Mouse (Mus musculus) neural tube, embryonic 12.5 days (tissue): ENCODE results near the gene Tmem231. TPM values are rescaled to one million over a fixed set of nuclear protein-coding genes. Genes with fewer than 3 reads are reported as not detected.
A peak's percentile ranks its signal among the peaks of the same experiment; 100 is the strongest.
"Not testable (repeated sequence)": the region's sequence is repeated elsewhere in the genome, so short reads cannot be mapped to it uniquely, and the experiment has no call there.

ENCODE experiments used
- ATAC-seq: fragments of 200-750 bp; cut with Nextera tagmentation; 2 replicates; pipeline ENCODE4 v1.8.0; 2017; ENCODE audit warnings: low read depth, mild to moderate bottlenecking, moderate TSS enrichment, moderate library complexity; ENCODE audit not compliant: low FRiP score
- H3K27ac ChIP-seq: fragments of 300-500 bp; sonication (generic); 2 replicates; pipeline ENCODE4 v1.5.1; 2016
- H3K27me3 ChIP-seq: fragments of 300-500 bp; sonication (generic); replicated peaks from 2 replicates; pipeline ENCODE4 v1.6.1; 2016; ENCODE audit warnings: mild to moderate bottlenecking
- H3K36me3 ChIP-seq: fragments of 300-500 bp; sonication (generic); 2 replicates; pipeline ENCODE4 v1.6.1; 2016; ENCODE audit warnings: mild to moderate bottlenecking
- H3K4me1 ChIP-seq: fragments of 300-500 bp; sonication (generic); 2 replicates; pipeline ENCODE4 v1.6.1; 2016
- H3K4me2 ChIP-seq: fragments of 300-500 bp; sonication (generic); replicated peaks from 2 replicates; pipeline ENCODE4 v1.6.1; 2016; ENCODE audit warnings: mild to moderate bottlenecking
- H3K4me3 ChIP-seq: fragments of 300-500 bp; sonication (generic); 2 replicates; pipeline ENCODE4 v1.5.1; 2016
- H3K9ac ChIP-seq: fragments of 300-500 bp; sonication (generic); 2 replicates; pipeline ENCODE4 v1.6.1; 2016; ENCODE audit warnings: mild to moderate bottlenecking
- H3K9me3 ChIP-seq: fragments of 300-500 bp; sonication (generic); 2 replicates; pipeline ENCODE4 v1.6.1; 2016; ENCODE audit warnings: mild to moderate bottlenecking
- WGBS: fragments of 180-500 bp; shearing (Covaris S2); methylation state at CpG from one replicate; pipeline ENCODE4 v1.1.7; 2016; 5-methylcytosine and 5-hydroxymethylcytosine counted together
- polyA plus RNA-seq: library from polyadenylated mRNA; unstranded; fragments of >200 nt; fragmentation: Nextera tagmentation; extraction: Ambion mirVana; gene quantifications from 2 replicates; pipeline ENCODE4 v1.2.1, GENCODE M21; 2016

The Tmem231 gene
- polyA plus RNA-seq, 1 experiment from 2014 or later, result 16.3 TPM

DNA sequence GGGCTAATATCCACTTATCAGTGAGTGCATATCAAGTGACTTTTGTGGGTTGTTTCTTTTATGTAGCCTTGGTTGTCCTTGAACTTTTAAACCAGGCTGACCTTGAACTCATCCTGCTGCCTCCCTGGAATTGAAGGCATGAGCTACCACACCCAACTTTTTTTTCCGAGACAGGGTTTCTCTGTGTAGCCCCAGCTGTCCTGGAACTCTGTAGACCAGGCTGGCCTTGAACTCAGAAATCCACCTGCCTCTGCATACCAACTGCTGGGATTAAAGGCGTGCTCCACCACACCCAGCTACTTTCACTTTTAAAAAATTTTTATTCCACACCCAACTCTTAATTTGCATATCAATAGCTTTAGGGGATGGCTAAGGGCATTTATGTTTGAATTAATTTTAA lies 9.9 kb upstream of the Tmem231 start:
- H3K4me2 ChIP-seq, result no peak overlapping the region
- no peak for ATAC-seq
- no peaks in the 10 kb centered on the region for H3K27me3 ChIP-seq
- H3K9ac ChIP-seq, result no peak overlapping the region
- no peak overlapping the region for H3K4me3 ChIP-seq
- 88% methylated on average over 2 of the region's 2 CpGs for WGBS
- H3K36me3 ChIP-seq, result peaks cover 54% of the 10 kb centered on the region
- no peak overlapping the region for H3K27ac ChIP-seq
- peaks cover 17% of the 10 kb centered on the region for H3K4me1 ChIP-seq
- H3K9me3 ChIP-seq, result no peaks in the 10 kb centered on the region

DNA sequence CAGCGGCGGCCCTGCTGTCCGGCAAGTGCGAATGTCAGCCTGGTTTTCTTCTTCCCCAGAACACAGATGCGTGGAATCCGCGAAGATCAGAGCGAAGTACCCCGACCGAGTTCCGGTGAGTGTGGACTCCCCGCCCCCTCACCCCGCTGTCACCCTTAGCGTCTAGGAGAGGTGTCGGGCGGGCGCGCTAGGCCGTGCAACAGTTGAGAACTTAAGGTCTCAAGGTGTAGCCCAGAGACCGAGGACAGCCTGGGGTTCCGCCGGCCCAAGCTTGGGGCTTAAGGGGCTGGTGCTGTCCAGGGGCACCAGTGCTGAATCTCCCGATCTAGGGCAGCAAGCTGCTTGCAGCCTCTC lies 7.4 kb upstream of the Tmem231 start:
- H3K36me3 ChIP-seq, result peaks cover 36% of the 10 kb centered on the region
- peak overlapping the region; percentile 99 for H3K4me3 ChIP-seq
- ATAC-seq, result peak; percentile 45; the same call in 1 of the 2 replicates
- peak overlapping the region; percentile 89 for H3K9ac ChIP-seq
- no peak overlapping the region for H3K27ac ChIP-seq
- H3K4me1 ChIP-seq, result peaks cover 17% of the 10 kb centered on the region
- H3K9me3 ChIP-seq, result no peaks in the 10 kb centered on the region
- under 1% methylated on average over 23 of the region's 23 CpGs for WGBS
- no peaks in the 10 kb centered on the region for H3K27me3 ChIP-seq
- H3K4me2 ChIP-seq, result peak overlapping the region; percentile 94

DNA sequence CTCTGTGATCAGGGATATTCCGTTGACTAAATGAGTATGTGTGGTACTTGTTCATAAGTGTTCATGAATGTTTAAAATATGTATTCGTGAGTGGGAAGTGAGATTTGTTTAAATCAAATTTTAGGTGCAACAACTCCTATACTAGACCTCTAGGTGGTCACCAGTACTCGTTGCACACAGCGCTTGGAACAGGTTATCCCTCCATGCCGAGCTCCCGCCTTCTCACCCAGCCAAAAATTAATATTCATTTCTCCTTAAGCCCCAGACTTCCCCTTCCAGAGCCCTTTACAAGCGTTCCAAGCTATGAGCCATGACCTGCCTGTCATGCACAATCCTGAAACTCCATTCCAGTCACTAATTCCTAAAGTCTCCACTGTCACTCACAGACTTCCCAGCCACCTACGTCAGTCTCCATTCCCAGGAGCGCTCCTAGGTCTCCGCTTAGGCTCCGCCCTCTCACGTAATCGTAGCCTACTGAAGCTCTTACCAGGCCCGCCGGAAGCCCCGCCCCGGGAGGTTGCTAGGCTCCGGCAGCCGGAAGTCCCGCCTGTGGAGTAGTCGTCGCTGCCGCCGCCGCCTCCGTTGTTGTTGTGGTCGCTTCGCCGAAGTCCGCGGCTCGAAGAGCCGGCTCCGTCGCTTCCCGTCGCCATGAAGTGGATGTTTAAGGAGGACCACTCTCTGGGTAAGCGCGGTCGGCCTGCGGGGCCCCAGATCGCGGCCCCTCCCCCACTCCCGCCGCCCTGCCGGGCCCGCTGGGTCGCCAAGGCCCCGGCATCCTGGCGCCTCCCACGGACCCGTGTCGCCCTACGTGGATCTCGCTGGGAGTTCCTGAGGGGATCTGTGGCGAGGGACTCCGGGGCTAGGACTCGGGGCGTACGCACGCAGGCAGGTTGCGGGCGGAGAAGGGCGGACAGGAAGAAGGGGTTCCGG lies 6.8 kb upstream of the Tmem231 start, which contains the start of gene Gabarapl2:
Gene Gabarapl2 (plus strand): TSS at position 533 of the 930 bp plus-strand sequence.
- under 1% methylated on average over 65 of the region's 65 CpGs for WGBS
- peak; percentile 98 for ATAC-seq
- H3K27me3 ChIP-seq, result no peaks in the 10 kb centered on the region
- H3K9me3 ChIP-seq, result no peaks in the 10 kb centered on the region
- peak within 1 kb of the TSS; percentile 94 for H3K4me2 ChIP-seq
- H3K27ac ChIP-seq, result 0 out of 2 replicates have a peak within 1 kb of the TSS, but pooled peaks have one; percentile 37
- peaks cover 17% of the 10 kb centered on the region for H3K4me1 ChIP-seq
- H3K4me3 ChIP-seq, result peak within 1 kb of the TSS; percentile 99
- H3K9ac ChIP-seq, result peak within 1 kb of the TSS; percentile 89
- peaks cover 30% of the 10 kb centered on the region for H3K36me3 ChIP-seq

DNA sequence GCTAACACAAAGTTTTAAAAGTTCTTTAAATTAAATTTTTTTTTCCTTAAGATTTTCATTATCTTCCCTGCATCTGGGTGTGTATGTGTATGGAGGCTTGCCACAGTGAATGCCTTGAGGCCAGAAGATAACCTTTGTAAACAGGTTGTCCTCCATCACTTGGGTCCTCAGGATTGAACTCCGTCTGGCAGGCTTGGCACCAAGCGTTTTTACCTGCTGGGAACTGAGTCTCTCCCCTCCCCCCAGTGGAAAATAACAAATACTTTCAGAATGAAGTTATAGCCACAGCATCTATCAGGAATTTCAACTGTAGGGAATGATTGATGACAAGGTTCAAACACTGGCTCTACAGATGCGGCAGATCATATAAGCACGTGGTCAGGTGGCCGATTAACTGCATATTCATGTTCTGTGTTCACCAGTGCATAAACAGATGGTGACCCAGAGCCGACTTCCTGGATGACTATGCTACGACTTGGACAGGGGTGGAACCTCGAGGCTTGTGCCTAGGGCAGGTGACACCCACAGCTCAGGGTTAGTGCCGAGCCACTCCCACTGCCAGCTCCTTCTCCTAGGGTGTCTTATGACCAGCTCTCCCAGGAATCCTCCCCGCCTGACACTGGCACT lies 5.9 kb upstream of the Tmem231 start:
- H3K4me1 ChIP-seq, result peaks cover 17% of the 10 kb centered on the region
- peak overlapping the region; percentile 99 for H3K4me3 ChIP-seq
- H3K27ac ChIP-seq, result no peak overlapping the region
- ATAC-seq, result peak; percentile 68
- peak overlapping the region; percentile 94 for H3K4me2 ChIP-seq
- 11% methylated on average over 10 of the region's 10 CpGs for WGBS
- H3K9me3 ChIP-seq, result no peaks in the 10 kb centered on the region
- H3K27me3 ChIP-seq, result no peaks in the 10 kb centered on the region
- peak overlapping the region; percentile 30; the same call in 1 of the 2 replicates for H3K9ac ChIP-seq
- peaks cover 22% of the 10 kb centered on the region for H3K36me3 ChIP-seq

DNA sequence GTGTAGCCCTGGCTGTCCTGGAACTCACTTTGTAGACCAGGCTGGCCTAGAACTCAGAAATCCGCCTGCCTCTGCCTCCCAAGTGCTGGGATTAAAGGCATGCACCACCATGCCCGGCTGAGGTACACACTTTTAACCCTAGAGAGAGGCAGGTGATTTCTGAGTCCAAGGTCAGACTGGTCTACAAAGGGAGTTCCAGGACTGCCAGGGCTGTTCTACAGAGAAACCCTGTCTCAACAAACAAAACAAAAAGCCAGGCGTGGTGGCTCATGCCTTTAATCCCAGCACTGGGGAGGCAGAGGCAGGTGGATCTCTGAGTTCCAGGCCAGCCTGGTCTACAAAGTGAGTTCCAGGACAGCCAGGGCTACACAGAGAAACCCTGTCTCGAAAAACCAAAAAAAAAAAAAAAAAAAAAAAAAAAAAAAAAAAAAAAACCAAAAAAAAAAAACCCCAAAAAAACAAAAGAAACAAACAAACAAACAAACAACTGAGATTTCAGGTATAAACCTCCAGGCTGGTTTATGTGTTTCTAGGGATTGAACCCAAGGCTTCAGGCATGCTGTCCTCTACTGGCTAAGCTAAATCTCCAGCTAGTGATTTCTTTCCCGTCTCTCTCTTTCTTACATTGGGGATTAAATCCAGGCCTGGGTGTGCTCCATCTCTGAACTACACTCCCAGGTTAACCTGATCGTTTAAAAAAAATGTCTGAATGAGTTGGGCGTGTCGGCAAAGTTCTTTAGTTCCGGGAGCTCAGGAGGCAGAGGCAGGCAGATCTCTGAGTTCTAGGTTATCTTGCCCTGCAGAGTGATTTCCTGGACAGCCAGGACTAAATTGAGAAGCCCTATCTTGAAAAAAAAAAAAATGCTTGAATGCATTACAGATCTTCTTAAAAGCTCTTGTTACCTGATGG lies 4.7 kb upstream of the Tmem231 start:
- 88% methylated on average over 9 of the region's 9 CpGs for WGBS
- H3K9ac ChIP-seq, H3K4me3 ChIP-seq, H3K27ac ChIP-seq, ATAC-seq, H3K4me2 ChIP-seq, H3K9me3 ChIP-seq, H3K27me3 ChIP-seq: not testable (repeated sequence)
- Histone ChIP-seq H3K4me1 (peaks cover 17% of the 10 kb centered on the region), H3K36me3 (peaks cover 11% of the 10 kb centered on the region)

DNA sequence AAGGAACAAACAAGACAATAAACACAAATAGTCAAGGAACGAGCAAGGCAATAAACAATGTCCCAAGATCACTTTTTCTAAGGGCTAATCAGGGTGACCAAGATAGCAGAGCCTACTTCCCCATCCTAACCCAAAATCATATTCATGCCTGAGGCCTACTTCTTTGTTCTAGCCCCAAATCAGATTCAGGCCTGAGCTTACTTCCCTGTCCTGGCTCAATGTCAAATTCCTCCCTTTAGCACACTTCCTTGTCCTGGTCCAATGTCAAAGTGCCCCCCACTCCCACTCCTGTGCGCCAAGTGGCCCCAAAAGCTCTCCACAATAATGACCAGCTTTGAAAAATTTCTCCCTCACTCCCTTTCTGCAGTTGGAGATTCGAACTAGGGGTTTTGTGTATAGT lies 3.5 kb upstream of the Tmem231 start:
- Histone ChIP-seq H3K36me3 (no peaks in the 10 kb centered on the region), H3K9ac (no peak overlapping the region), H3K27me3 (no peaks in the 10 kb centered on the region), H3K27ac (no peak overlapping the region), H3K9me3 (no peaks in the 10 kb centered on the region), H3K4me2 (no peak overlapping the region), H3K4me3 (no peak overlapping the region), H3K4me1 (peaks cover 27% of the 10 kb centered on the region)
- no peak for ATAC-seq
- 77% methylated on average over 3 of the region's 3 CpGs for WGBS

DNA sequence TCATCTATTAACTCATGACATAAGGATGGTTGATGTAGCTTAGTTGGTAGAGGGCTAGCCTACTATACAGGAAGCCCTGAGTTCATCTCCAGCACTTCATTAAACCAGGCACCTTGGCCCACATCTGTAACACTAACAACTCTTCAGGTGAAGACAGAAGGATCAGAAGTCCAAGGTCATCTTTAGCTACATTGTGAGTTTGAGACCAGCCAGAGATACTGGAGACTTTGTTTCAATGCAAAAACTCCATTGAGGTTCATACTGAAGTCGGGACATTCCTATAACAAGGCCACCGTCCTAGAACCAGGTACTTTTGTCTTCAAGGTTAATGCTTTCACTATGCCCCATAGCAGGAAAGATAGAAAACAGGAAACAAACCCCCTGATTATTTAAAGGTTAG lies 520 bp upstream of the Tmem231 start:
- ATAC-seq, result no peak; the same call in 1 of the 2 replicates
- no peaks in the 10 kb centered on the region for H3K27me3 ChIP-seq
- 84% methylated on average over 2 of the region's 2 CpGs for WGBS
- peaks cover 15% of the 10 kb centered on the region for H3K4me1 ChIP-seq
- no peaks in the 10 kb centered on the region for H3K9me3 ChIP-seq
- no peaks in the 10 kb centered on the region for H3K36me3 ChIP-seq
- no peak overlapping the region for H3K27ac ChIP-seq
- H3K4me3 ChIP-seq, result no peak overlapping the region
- H3K4me2 ChIP-seq, result peak overlapping the region; percentile 93; the same call in 1 of the 2 replicates
- no peak overlapping the region for H3K9ac ChIP-seq

DNA sequence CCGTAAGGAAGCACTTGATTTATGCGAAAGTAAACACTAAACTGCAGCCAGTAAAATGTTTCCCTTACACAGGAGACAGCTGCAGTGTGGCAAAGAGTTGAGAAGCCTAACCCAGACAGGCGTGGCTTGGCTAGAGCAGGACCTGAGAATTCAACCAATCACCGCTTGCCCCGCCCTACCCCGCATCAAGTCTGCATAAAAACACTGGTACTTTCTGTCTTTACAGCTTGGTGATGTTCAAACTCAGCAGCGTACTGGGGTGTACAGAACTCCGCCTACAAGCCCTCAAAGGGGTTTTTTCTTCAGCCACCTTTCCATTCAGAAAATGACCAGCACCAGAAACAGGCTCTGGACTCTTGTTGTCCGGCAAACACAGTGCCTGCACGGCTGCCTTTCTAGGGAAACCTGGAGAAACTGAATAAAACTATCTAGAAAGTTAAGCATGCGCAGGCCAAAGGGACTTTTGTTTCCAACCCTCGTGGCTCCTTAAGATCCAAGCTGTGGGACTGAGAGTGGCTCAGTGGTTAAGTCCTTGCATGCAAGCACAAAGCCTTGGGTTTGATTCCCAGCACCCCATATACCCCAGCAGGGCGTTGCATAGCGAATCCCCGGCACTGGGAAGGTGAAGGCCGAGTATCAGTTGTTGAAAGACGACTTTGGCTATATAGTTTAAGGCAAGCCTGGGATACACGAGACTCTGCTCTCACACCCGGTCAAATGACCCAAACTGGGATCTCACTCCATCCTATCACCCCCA lies 923 bp downstream of the Tmem231 start:
- Histone ChIP-seq H3K4me3 (peak overlapping the region; percentile 81), H3K4me2 (peak overlapping the region; percentile 93), H3K27me3 (no peaks in the 10 kb centered on the region), H3K27ac (0 out of 2 replicates have a peak overlapping the region, but pooled peaks have one; percentile 81), H3K4me1 (peaks cover 15% of the 10 kb centered on the region), H3K9me3 (no peaks in the 10 kb centered on the region), H3K9ac (peak overlapping the region; percentile 84), H3K36me3 (no peaks in the 10 kb centered on the region)
- WGBS, result 34% methylated on average over 19 of the region's 19 CpGs
- ATAC-seq, result peak; percentile 21; the same call in 1 of the 2 replicates

DNA sequence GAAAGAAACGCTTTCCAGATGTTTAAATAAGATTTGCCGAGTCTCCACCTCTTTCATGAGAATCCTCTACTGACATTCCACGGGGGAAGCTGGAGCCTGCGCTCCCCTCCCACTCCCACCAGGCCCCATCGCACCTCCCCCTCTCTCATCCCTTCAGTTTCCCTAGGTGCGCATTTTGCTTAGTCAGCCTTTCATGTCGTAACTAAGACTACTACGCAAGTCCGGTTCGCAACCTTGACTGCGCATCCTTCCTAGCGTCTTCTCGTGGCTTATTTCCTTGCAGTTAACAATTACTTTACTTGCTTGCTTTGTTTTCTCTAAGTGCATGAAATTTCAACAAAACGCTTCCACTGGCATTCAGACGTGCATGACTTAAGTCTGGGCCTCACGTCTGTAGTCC lies 2.0 kb downstream of the Tmem231 start:
- ATAC-seq, result no peak
- WGBS, result 79% methylated on average over 16 of the region's 16 CpGs

DNA sequence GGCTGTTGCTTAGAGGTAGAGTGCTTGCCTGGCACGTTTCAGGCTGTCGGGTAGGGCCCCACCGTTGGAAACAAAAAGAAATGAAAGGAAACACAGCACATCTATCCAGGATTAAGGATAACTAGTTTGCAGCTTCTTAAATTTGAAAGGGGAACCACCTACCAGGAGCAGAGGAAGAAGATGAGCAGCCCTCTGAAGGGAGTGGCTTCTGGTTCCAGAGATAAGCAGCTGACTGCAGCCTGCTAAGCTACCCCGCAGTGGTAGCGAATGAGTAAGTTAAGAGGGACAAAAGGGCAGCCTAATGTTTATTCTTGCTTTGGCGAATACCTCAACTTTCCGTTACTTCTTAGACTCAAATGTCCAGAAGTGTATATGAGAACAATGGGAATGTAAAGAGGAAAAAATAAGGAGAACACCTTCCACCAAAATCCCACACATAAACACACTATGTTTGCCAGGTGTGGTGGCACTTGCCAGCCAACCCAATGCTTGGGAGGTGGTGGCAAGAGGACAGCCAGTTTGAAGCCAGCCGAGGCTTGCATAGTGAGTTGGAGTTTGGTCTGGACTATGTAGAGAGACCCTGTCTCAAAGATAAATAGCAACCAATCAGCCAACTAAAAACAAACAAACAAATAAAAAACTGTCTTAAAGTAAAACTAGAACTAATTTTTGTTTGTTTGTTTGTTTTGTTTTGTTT lies 3.9 kb downstream of the Tmem231 start:
- Histone ChIP-seq H3K9me3 (no peaks in the 10 kb centered on the region), H3K4me3 (no peak overlapping the region), H3K9ac (no peak overlapping the region), H3K36me3 (no peaks in the 10 kb centered on the region), H3K4me2 (no peak overlapping the region), H3K4me1 (peaks cover 15% of the 10 kb centered on the region), H3K27ac (no peak overlapping the region), H3K27me3 (no peaks in the 10 kb centered on the region)
- 85% methylated on average over 8 of the region's 8 CpGs for WGBS
- ATAC-seq, result no peak

More for the DNA sequence above, 2.0 kb downstream of the Tmem231 start:
- Histone ChIP-seq H3K9ac (no peak overlapping the region), H3K27ac (no peak overlapping the region), H3K27me3 (no peaks in the 10 kb centered on the region), H3K9me3 (no peaks in the 10 kb centered on the region), H3K4me2 (no peak overlapping the region), H3K4me3 (no peak overlapping the region), H3K4me1 (peaks cover 15% of the 10 kb centered on the region), H3K36me3 (no peaks in the 10 kb centered on the region)

DNA sequence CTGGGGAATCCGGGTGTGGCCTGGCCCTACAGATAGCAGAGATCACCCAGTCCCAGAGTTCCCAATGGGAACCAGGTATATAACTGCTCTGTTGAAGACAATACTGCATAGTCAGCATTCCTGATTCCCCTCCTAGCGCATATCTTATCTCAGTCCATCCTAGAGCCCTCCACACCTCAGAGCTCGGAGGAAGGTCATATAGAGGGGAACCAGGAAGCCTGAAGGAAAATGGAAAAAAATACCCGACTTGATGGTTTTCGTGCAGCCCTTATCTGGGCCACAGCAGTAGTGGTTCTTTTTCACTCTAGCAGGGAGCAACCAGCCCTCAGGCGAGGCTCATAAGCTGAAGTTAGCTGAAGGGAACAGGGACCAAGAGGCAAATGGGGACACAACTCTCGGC lies 8.7 kb downstream of the Tmem231 start:
- no peak overlapping the region for H3K9ac ChIP-seq
- H3K4me3 ChIP-seq, result no peak overlapping the region
- H3K27ac ChIP-seq, result no peak overlapping the region
- ATAC-seq, result no peak
- no peaks in the 10 kb centered on the region for H3K36me3 ChIP-seq
- H3K9me3 ChIP-seq, result no peaks in the 10 kb centered on the region
- no peaks in the 10 kb centered on the region for H3K27me3 ChIP-seq
- WGBS, result 83% methylated on average over 7 of the region's 7 CpGs
- no peak overlapping the region for H3K4me2 ChIP-seq
- no peaks in the 10 kb centered on the region for H3K4me1 ChIP-seq
